Mouse (Mus musculus): ENCODE measurements at regions not wholly inside any gene's neighbourhood (a gene's known extent, or its start where the extent isn't known, plus 50 kb on each side); places are given as distances from the start of the nearest gene placed in this dataset.

DNA sequence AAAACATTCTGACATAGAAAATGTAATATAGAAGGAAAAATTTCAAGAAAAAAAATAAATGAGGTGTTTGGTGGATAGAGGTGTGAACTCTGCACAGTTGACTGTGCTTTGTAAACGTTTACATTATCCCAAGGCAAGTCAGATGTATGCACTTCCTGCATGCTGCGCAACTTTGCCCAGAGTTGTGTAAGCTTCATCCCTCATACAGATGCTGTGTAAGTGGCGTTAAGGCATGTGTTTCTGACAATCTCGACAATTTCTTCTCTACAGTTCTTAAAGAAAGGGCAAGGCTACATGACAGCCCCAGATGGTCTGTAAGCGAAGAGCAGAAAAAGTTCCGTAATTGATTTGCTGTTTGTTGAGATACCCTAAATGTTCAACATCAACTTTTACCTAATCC lies 476.6 kb upstream of the Pitx2 start:
- Histone ChIP-seq H3K9me3 (no peaks in the 10 kb centered on the region), H3K4me2 (replicated peaks) (no peak overlapping the region), H3K4me1 (no peaks in the 10 kb centered on the region), H3K27me3 (no peaks in the 10 kb centered on the region), H3K36me3 (no peaks in the 10 kb centered on the region), H3K4me3 (no peak overlapping the region), H3K27ac (no peak overlapping the region), H3K9ac (no peak overlapping the region)
- WGBS = 67% methylated on average over 6 of the region's 6 CpGs
- ATAC-seq (ENCODE audit: insufficient number of reproducible peaks, insufficient read depth, low FRiP score, low TSS enrichment) = no peak

DNA sequence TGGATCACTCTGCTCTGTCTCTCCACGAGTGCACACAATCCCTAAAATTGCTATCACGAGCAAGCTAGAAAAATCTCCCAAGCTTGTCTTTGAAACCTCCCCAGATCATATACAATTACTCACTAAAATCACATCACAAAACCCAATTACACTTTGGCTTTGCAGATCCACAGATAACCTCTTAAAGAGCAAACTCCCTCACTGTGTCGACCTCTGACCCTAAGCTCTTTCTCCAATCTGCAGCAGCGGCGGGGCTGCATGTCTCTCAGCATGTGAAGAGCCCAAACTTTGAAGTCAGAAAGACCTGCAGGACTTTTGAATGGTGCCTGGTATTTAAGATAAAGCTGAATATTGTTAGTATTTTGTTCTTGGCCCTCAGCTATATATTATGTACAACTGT lies 479.4 kb upstream of the Pitx2 start:
- Histone ChIP-seq H3K36me3 (no peaks in the 10 kb centered on the region), H3K27me3 (no peaks in the 10 kb centered on the region), H3K4me1 (no peaks in the 10 kb centered on the region), H3K4me3 (no peak overlapping the region), H3K9me3 (no peaks in the 10 kb centered on the region), H3K9ac (no peak overlapping the region), H3K4me2 (replicated peaks) (no peak overlapping the region), H3K27ac (no peak overlapping the region)
- WGBS = 21% methylated on average over 5 of the region's 5 CpGs
- no peak for ATAC-seq (ENCODE audit: insufficient number of reproducible peaks, insufficient read depth, low FRiP score, low TSS enrichment)

DNA sequence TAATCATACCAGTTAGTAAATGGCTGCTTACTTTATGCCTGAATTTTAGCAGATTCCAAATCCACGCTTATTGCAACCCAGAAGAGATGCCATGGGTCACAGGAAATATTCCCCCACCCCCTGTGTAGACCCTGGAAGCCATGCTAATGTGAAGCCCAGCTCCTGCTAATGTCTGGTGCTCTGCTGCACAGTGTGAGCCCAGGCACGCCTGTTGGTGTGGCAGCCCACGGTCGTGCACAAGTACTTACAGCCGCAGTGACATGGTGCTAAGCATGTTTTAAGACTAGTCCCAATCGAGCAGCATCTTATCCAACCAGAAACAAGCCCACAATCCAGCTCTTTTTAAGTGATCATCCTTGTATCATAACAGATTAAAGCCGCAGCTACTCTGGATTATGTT lies 480.5 kb upstream of the Pitx2 start:
- 75% methylated on average over 7 of the region's 7 CpGs for WGBS
- no peak for ATAC-seq (ENCODE audit: insufficient number of reproducible peaks, insufficient read depth, low FRiP score, low TSS enrichment)
- no peak overlapping the region for H3K27ac ChIP-seq
- no peaks in the 10 kb centered on the region for H3K27me3 ChIP-seq
- H3K36me3 ChIP-seq = no peaks in the 10 kb centered on the region
- no peak overlapping the region for H3K4me2 ChIP-seq (replicated peaks)
- H3K9ac ChIP-seq = no peak overlapping the region
- H3K4me3 ChIP-seq = no peak overlapping the region
- no peaks in the 10 kb centered on the region for H3K4me1 ChIP-seq
- no peaks in the 10 kb centered on the region for H3K9me3 ChIP-seq

DNA sequence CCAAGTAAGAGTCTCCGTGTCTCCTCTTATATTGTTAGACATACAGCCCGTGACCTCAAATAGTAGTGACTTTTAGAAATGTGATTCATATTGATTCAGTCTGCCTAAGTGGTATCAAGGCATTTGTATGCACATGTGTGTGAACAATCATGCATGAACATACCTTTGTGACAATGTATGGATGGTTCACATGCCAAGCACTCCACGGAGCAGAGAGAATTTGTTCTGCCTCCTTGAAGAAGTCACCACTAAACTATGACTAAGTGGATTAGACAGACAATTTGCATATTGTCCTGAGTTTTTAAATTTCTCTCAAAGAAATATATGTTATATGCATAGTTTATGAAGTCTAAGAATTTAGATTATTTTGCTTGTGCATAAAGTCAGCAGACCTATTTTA lies 492.4 kb upstream of the Pitx2 start:
- Histone ChIP-seq H3K27ac (no peak overlapping the region), H3K36me3 (no peaks in the 10 kb centered on the region), H3K4me1 (no peaks in the 10 kb centered on the region), H3K9ac (no peak overlapping the region), H3K4me3 (no peak overlapping the region), H3K27me3 (no peaks in the 10 kb centered on the region), H3K4me2 (replicated peaks) (no peak overlapping the region), H3K9me3 (no peaks in the 10 kb centered on the region)
- no peak for ATAC-seq (ENCODE audit: insufficient number of reproducible peaks, insufficient read depth, low FRiP score, low TSS enrichment)
- WGBS = 71% methylated on average over 3 of the region's 3 CpGs

DNA sequence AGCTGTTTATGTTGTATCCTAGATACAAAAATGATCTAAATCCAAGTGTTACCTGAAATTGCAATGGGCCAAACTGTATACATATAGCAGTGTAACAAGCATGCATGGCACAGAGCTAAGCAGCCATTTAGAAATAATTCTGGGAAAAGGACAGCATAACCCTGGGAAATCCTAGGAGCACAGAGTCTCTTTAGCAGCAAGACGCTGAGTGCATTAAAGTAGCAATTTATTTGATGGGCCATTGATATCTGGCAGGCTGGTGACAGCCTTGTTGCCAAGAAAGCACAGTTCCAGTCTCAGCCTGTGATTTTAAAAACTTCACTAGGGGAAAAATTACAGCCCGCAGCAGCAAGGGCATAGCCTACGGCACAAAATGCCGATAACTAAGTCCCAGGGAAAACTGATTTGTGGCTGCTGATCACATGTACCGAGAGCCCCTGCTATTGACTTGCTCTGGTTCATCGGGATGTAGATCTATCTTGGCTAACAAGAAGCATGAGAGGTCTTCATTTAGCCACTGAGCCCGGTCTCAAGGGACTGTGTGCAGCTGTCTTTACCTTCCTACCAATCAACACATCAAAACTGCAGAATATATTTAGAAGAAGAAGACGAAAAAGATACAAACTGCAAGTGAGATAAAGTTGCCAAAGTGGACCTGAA lies 531.1 kb upstream of the Pitx2 start:
- no peak overlapping the region for H3K9ac ChIP-seq
- no peak for ATAC-seq (ENCODE audit: insufficient number of reproducible peaks, insufficient read depth, low FRiP score, low TSS enrichment)
- no peak overlapping the region for H3K4me2 ChIP-seq (replicated peaks)
- no peak overlapping the region for H3K4me3 ChIP-seq
- H3K27me3 ChIP-seq = no peaks in the 10 kb centered on the region
- WGBS = 78% methylated on average over 8 of the region's 8 CpGs
- H3K36me3 ChIP-seq = no peaks in the 10 kb centered on the region
- no peak overlapping the region for H3K27ac ChIP-seq
- no peaks in the 10 kb centered on the region for H3K9me3 ChIP-seq
- no peaks in the 10 kb centered on the region for H3K4me1 ChIP-seq

DNA sequence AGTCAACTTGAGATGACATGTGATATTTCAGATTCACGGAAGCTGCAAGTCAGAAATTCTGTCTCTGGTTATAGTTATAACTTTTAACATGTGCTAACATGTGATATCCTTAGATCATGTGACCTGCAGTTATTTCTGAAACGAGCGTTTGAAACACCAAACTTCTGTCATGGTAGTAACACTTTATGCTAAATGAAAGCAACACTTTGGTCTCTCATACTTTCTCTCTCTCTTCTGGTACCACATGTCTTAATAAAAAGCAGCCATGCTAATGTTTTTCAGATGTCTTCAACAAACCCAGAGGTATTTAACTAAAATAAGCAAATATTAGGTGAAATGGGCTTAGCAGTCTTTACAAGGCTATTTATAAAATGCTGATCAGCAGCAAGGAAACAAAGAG lies 534.5 kb upstream of the Pitx2 start:
- Histone ChIP-seq H3K4me2 (replicated peaks) (no peak overlapping the region), H3K4me3 (no peak overlapping the region), H3K27me3 (no peaks in the 10 kb centered on the region), H3K27ac (no peak overlapping the region), H3K4me1 (no peaks in the 10 kb centered on the region), H3K9ac (no peak overlapping the region), H3K36me3 (no peaks in the 10 kb centered on the region), H3K9me3 (no peaks in the 10 kb centered on the region)
- 26% methylated on average over 3 of the region's 3 CpGs for WGBS
- ATAC-seq (ENCODE audit: insufficient number of reproducible peaks, insufficient read depth, low FRiP score, low TSS enrichment) = no peak

DNA sequence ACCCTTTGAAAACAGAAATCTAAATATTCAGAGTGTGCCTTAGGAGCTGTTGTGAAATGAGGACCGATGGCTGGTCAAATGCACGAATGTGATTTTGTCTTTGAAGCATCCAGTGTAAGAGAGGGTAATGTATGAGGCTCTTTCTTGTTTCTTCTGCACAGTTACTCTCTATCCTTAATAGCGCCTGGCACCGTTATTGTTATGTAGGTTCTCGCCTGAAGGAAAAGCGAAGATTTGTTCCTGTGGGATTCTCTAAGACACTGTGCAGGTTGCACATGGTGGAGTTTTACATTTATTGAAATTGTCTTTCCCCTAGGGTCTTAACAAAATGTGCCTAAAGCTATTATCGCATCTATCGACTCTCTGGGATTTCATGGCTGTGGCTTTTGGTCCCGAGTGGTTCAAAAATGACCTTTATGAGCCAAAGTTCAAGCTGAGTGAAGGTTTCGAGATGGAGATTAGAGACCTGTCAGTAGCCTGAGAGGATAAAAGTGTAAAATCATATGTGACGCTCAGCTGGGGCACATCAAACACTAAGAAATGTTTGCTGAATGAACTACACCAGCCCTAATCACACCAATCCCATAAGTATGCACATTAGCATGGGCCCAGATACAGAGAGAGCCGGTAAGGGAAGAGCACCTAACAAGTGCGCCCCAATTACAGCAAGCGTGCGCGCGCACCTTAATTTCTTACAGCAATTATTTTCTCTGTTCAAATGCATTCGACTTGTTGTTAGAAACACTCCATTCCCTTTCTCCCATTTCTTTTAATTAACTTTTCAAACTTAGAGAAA lies 562.5 kb upstream of the Pitx2 start:
- Histone ChIP-seq H3K36me3 (no peaks in the 10 kb centered on the region), H3K4me3 (no peak overlapping the region), H3K27me3 (no peaks in the 10 kb centered on the region), H3K4me2 (replicated peaks) (no peak overlapping the region), H3K27ac (no peak overlapping the region), H3K9ac (no peak overlapping the region), H3K9me3 (no peaks in the 10 kb centered on the region), H3K4me1 (no peaks in the 10 kb centered on the region)
- no peak for ATAC-seq (ENCODE audit: insufficient number of reproducible peaks, insufficient read depth, low FRiP score, low TSS enrichment)
- WGBS = 71% methylated on average over 18 of the region's 18 CpGs

DNA sequence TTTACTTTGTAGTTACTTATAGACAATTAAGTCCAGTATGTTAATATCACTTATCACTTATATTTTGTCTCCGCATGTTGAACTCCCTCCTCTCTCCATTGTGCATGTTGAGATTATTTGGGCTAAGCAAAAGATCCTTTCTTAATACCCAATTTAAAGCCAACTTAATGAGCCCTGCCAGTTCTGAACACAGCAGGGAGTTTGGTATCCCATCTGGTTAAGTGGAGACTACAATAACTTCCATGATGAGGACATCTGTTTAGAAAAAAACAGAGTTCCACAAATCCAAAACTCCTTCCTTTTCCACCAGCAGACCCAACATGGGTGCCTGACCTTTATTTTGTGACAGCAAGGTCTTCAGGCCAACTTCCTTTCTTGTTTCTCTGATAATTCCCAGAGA lies 572.0 kb upstream of the Pitx2 start:
- Histone ChIP-seq H3K9me3 (no peaks in the 10 kb centered on the region), H3K27me3 (no peaks in the 10 kb centered on the region), H3K27ac (no peak overlapping the region), H3K4me2 (replicated peaks) (no peak overlapping the region), H3K4me1 (no peaks in the 10 kb centered on the region), H3K4me3 (no peak overlapping the region), H3K9ac (no peak overlapping the region), H3K36me3 (no peaks in the 10 kb centered on the region)
- ATAC-seq (ENCODE audit: insufficient number of reproducible peaks, insufficient read depth, low FRiP score, low TSS enrichment) = no peak
- 96% methylated on average over 1 of the region's 1 CpGs for WGBS

DNA sequence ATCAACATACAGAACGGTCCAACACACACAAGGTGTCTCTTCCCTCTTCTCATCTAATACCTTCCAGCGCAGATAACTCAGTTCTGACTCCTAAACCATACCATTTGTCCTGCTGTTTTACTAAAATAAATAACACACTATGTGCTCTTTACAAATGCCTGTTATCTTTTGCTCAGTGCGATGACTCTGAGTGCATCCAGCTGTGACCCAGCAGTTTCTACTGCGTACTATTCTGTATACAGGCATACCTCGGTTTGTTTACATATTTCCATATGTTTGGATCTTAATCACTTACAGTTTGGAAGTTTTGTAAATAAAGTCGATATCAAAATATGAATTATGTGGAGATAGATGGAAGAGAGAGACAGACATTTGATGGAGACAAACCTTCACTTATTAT lies 583.0 kb upstream of the Pitx2 start:
- no peak overlapping the region for H3K9ac ChIP-seq
- no peak overlapping the region for H3K4me2 ChIP-seq (replicated peaks)
- no peak overlapping the region for H3K4me3 ChIP-seq
- no peaks in the 10 kb centered on the region for H3K9me3 ChIP-seq
- H3K36me3 ChIP-seq = no peaks in the 10 kb centered on the region
- H3K27ac ChIP-seq = no peak overlapping the region
- H3K27me3 ChIP-seq = no peaks in the 10 kb centered on the region
- H3K4me1 ChIP-seq = no peaks in the 10 kb centered on the region
- no peak for ATAC-seq (ENCODE audit: insufficient number of reproducible peaks, insufficient read depth, low FRiP score, low TSS enrichment)
- 83% methylated on average over 6 of the region's 6 CpGs for WGBS

DNA sequence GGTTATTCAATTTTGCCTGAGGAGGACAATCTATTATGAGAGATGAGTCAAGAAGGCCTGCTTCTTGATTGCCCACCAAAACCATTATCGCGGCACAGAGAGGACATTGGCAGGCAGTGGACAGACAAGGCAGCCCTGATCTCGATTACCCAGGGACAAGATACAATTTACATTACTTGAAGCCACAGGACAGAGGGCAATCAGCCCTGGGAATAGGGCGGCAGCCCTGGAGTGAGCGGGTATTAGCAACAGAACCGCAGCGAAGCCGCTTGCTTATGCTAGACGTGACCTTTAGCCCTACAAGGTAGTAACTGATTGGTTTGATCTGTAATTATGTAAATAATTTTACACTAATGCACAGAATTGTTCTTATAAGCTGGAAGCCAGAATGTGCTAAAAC lies 586.0 kb upstream of the Pitx2 start:
- no peak for ATAC-seq (ENCODE audit: insufficient number of reproducible peaks, insufficient read depth, low FRiP score, low TSS enrichment)
- H3K27ac ChIP-seq = no peak overlapping the region
- 71% methylated on average over 9 of the region's 9 CpGs for WGBS
- H3K9me3 ChIP-seq = no peaks in the 10 kb centered on the region
- H3K4me3 ChIP-seq = no peak overlapping the region
- no peaks in the 10 kb centered on the region for H3K4me1 ChIP-seq
- no peak overlapping the region for H3K4me2 ChIP-seq (replicated peaks)
- no peaks in the 10 kb centered on the region for H3K27me3 ChIP-seq
- H3K36me3 ChIP-seq = no peaks in the 10 kb centered on the region
- H3K9ac ChIP-seq = no peak overlapping the region

DNA sequence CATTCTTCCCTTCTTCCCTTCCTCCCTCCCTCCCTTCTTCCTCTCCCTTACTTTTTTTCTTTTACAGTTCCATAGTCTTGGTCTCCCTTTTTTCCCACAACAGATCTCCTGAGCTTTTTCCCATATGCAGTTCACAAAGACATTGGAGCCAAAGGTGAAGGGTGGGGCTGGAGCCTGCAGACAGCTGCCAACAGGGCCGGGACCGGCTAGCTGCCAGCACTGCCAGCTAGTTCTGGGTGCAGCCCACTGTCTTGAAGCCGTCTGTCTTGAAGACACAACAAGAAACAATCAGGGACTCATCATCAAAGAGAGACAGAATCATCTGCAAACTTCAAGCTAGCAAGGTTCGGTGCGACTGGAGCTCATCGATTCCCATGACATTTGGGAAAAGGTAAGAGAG lies 588.9 kb upstream of the Pitx2 start:
- WGBS = 83% methylated on average over 6 of the region's 6 CpGs
- Histone ChIP-seq H3K27ac (no peak overlapping the region), H3K9me3 (no peaks in the 10 kb centered on the region), H3K9ac (no peak overlapping the region), H3K4me3 (no peak overlapping the region), H3K27me3 (no peaks in the 10 kb centered on the region), H3K4me1 (no peaks in the 10 kb centered on the region), H3K36me3 (no peaks in the 10 kb centered on the region), H3K4me2 (replicated peaks) (no peak overlapping the region)
- no peak for ATAC-seq (ENCODE audit: insufficient number of reproducible peaks, insufficient read depth, low FRiP score, low TSS enrichment)

DNA sequence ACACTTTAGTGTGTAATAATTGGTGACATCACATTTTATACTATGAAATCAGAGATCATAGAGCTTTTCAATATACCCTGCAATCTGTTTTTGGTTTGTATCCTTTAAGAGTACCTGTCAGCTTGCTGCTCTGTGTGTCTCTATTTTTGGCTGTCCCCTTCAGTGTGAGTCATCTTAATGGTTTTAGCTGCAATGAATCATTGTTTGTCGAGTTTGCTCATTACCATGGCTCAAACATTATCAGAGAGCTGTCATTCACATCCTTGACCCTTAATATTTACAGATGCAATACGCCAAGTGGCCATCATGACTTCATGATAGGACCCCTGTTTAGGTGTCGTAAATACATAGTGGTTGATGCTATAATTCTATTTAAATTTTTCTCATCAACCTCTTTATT lies 591.0 kb upstream of the Pitx2 start:
- Histone ChIP-seq H3K4me2 (replicated peaks) (no peak overlapping the region), H3K36me3 (no peaks in the 10 kb centered on the region), H3K4me3 (no peak overlapping the region), H3K9me3 (no peaks in the 10 kb centered on the region), H3K9ac (no peak overlapping the region), H3K27ac (no peak overlapping the region), H3K4me1 (no peaks in the 10 kb centered on the region), H3K27me3 (no peaks in the 10 kb centered on the region)
- 89% methylated on average over 3 of the region's 3 CpGs for WGBS
- no peak for ATAC-seq (ENCODE audit: insufficient number of reproducible peaks, insufficient read depth, low FRiP score, low TSS enrichment)
